In genomic region chr1:64779415-64779814, GRCm38 (mm10) we compare ENCODE assay signal across 15 mouse cellular contexts. TPM values are rescaled to one million over a fixed set of nuclear protein-coding genes. Genes with fewer than 3 reads are reported as not detected.
DNase-seq lines count a peak whose midpoint lies in the region; ATAC-seq and TF ChIP-seq lines count a peak whose summit lies in the region.
"Had no signal": no experiment of that assay in that cellular context is flagged by ENCODE, and none has a peak within 500 bp of the region (broad histone marks: within the 10 kb centered on the region; RNA-seq: fewer than 3 reads in every experiment).

No protein-coding gene starts in this region.

- no peaks in the 10 kb centered on the region for H3K4me1 ChIP-seq in ES-Bruce4 (ENCODE audit: control insufficient read depth, insufficient read depth, low read length)
- peaks cover 4% of the 10 kb centered on the region; the same call in 1 of the 2 replicates for H3K4me1 ChIP-seq in embryonic facial prominence, embryonic 12.5 days
- peaks cover 20% of the 10 kb centered on the region for H3K4me1 ChIP-seq in hindbrain, embryonic 10.5 days (replicated peaks)
- H3K4me1 ChIP-seq in midbrain, embryonic 13.5 days (replicated peaks), result peaks cover 12% of the 10 kb centered on the region

- DNase-seq in hindbrain, embryonic 10.5 days (ENCODE audit: low spot score), result no peak
- DNase-seq in cerebellum, postnatal 36 days, result no peak
- DNase-seq in cerebellum, adult 11 months, result no peak
- DNase-seq in heart, postnatal 14 days, result no peak
- DNase-seq in testis, postnatal 14 days (ENCODE audit: low spot score), result no peak
- DNase-seq: heart, adult 2 months; kidney, adult 18-20 months; lung, postnatal 14 days; spleen, adult 18-20 months had no signal

- 35% methylated on average over 5 of the region's 5 CpGs for WGBS in embryonic facial prominence, embryonic 12.5 days
- 35% methylated on average over 5 of the region's 5 CpGs for WGBS in hindbrain, embryonic 10.5 days
- 17% methylated on average over 5 of the region's 5 CpGs for WGBS in midbrain, embryonic 13.5 days

- ATAC-seq in embryonic facial prominence, embryonic 12.5 days (ENCODE audit: insufficient number of reproducible peaks, insufficient read depth, low FRiP score, low TSS enrichment), result peak; percentile 72; the same call in 1 of the 2 replicates
- ATAC-seq in midbrain, embryonic 13.5 days, result 0 out of 2 replicates have a peak, but pooled peaks have one; percentile 59

- no peak overlapping the region for H3K27ac ChIP-seq in ES-Bruce4 (ENCODE audit: insufficient read depth, low read length)
- peak overlapping the region; percentile 61; the same call in 1 of the 2 replicates for H3K27ac ChIP-seq in embryonic facial prominence, embryonic 12.5 days
- H3K27ac ChIP-seq in hindbrain, embryonic 10.5 days, result peak overlapping the region; percentile 67
- no peak overlapping the region for H3K27ac ChIP-seq in midbrain, embryonic 13.5 days
- H3K27ac ChIP-seq: embryonic facial prominence, embryonic 15.5 days; heart, adult 2 months; left cerebral cortex, adult 2 months had no signal

- no peak for TF ChIP-seq EP300 in ES-Bruce4 (IDR thresholded peaks at IDR 0.05; ENCODE audit: insufficient read depth, low read depth, low read length)

- no peaks in the 10 kb centered on the region for H3K9me3 ChIP-seq in ES-Bruce4 (replicated peaks; ENCODE audit: control insufficient read depth, insufficient read depth, low read length, poor library complexity, severe bottlenecking)
- H3K9me3 ChIP-seq in embryonic facial prominence, embryonic 12.5 days, result no peaks in the 10 kb centered on the region
- no peaks in the 10 kb centered on the region for H3K9me3 ChIP-seq in hindbrain, embryonic 10.5 days
- no peaks in the 10 kb centered on the region for H3K9me3 ChIP-seq in midbrain, embryonic 13.5 days
- H3K9me3 ChIP-seq: embryonic facial prominence, embryonic 15.5 days had no signal

- no peak for TF ChIP-seq CTCF in ES-Bruce4 (IDR thresholded peaks at IDR 0.05; ENCODE audit: low read depth, low read length)

- no peak for TF ChIP-seq POLR2A in ES-Bruce4 (IDR thresholded peaks at IDR 0.05; ENCODE audit: insufficient read depth, low read length)

- no peak overlapping the region for H3K4me3 ChIP-seq in ES-Bruce4 (ENCODE audit: low read depth, low read length)
- no peak overlapping the region for H3K4me3 ChIP-seq in embryonic facial prominence, embryonic 12.5 days
- peak overlapping the region; percentile 26 for H3K4me3 ChIP-seq in hindbrain, embryonic 10.5 days
- H3K4me3 ChIP-seq in midbrain, embryonic 13.5 days (replicated peaks), result no peak overlapping the region
- H3K4me3 ChIP-seq: embryonic facial prominence, embryonic 15.5 days; heart, adult 2 months; left cerebral cortex, adult 2 months had no signal

- no peaks in the 10 kb centered on the region for H3K36me3 ChIP-seq in ES-Bruce4 (ENCODE audit: control insufficient read depth, insufficient read depth, low read length, poor library complexity, severe bottlenecking)
- no peaks in the 10 kb centered on the region for H3K36me3 ChIP-seq in embryonic facial prominence, embryonic 12.5 days
- no peaks in the 10 kb centered on the region for H3K36me3 ChIP-seq in hindbrain, embryonic 10.5 days
- no peaks in the 10 kb centered on the region for H3K36me3 ChIP-seq in midbrain, embryonic 13.5 days
- H3K36me3 ChIP-seq: embryonic facial prominence, embryonic 15.5 days had no signal

- 0 out of 2 replicates have a peak overlapping the region, but pooled peaks have one; percentile 5 for H3K4me2 ChIP-seq in embryonic facial prominence, embryonic 12.5 days (replicated peaks)
- H3K4me2 ChIP-seq in midbrain, embryonic 13.5 days (replicated peaks), result peak overlapping the region; percentile 35; the same call in 1 of the 2 replicates
- H3K4me2 ChIP-seq: embryonic facial prominence, embryonic 15.5 days; liver, embryonic 11.5 days had no signal

- intact Hi-C loops in heart, postnatal 14 days (cut with DNase I), result no loop called here

- H3K27me3 ChIP-seq in ES-Bruce4 (ENCODE audit: control insufficient read depth, insufficient read depth, low read length, poor library complexity, severe bottlenecking), result no peaks in the 10 kb centered on the region
- H3K27me3 ChIP-seq in embryonic facial prominence, embryonic 12.5 days, result no peaks in the 10 kb centered on the region
- 0 out of 2 replicates have a peak, but pooled peaks cover 14% of the 10 kb centered on the region for H3K27me3 ChIP-seq in hindbrain, embryonic 10.5 days (ENCODE audit: insufficient read depth, poor library complexity, severe bottlenecking)
- H3K27me3 ChIP-seq in midbrain, embryonic 13.5 days, result 0 out of 2 replicates have a peak, but pooled peaks cover 11% of the 10 kb centered on the region

- H3K9ac ChIP-seq in ES-Bruce4 (ENCODE audit: low read depth, poor library complexity, severe bottlenecking), result 0 out of 2 replicates have a peak overlapping the region, but pooled peaks have one; percentile 22
- H3K9ac ChIP-seq in embryonic facial prominence, embryonic 12.5 days, result no peak overlapping the region
- no peak overlapping the region for H3K9ac ChIP-seq in midbrain, embryonic 13.5 days (replicated peaks)
- H3K9ac ChIP-seq: embryonic facial prominence, embryonic 15.5 days had no signal

RNA-seq across cellular contexts. Expression of gene Fzd5, which starts 41.9 kb away (rescaled TPM):
- 18.0 and 19.4 TPM in 2 replicates for polyA plus RNA-seq in ES-Bruce4 (2011; ENCODE audit: insufficient read depth, insufficient read length, low read depth, missing spikeins)
- 2.4 and 2.5 TPM in 2 replicates for polyA plus RNA-seq in embryonic facial prominence, embryonic 12.5 days (2016; fragmentation: Nextera tagmentation; extraction: Ambion mirVana)
- 0.37 and 0.62 TPM in 2 replicates for polyA plus RNA-seq in hindbrain, embryonic 10.5 days (2016; fragmentation: Nextera tagmentation; extraction: Ambion mirVana)
- polyA plus RNA-seq in midbrain, embryonic 13.5 days (2015; fragmentation: Nextera tagmentation; extraction: Ambion mirVana), result 0.40 and 0.46 TPM in 2 replicates
- total RNA-seq in heart, postnatal 14 days (2021), result 1 to 10 TPM; 4.7 to 4.9 TPM

Comparison
In these comparisons a context has a peak if more than half of its experiments do, and no peak if none do; other contexts are left out.
1. H3K27ac ChIP-seq: peak in embryonic facial prominence, embryonic 12.5 days (single experiment) and hindbrain, embryonic 10.5 days (single experiment); none in ES-Bruce4 (single experiment) and midbrain, embryonic 13.5 days (single experiment).